Mouse (Mus musculus): ENCODE results near the gene Zic4. TPM values are rescaled to one million over a fixed set of nuclear protein-coding genes. Genes with fewer than 3 reads are reported as not detected.
A peak's percentile ranks its signal among the peaks of the same experiment; 100 is the strongest.

Gene Zic4
- total RNA-seq, 2 experiments from 2014 or later: 2.8 to 3.3 TPM

GRCm38 (mm10) chr9:91401471-91401870 is 39.3 kb downstream of the Zic4 start:
- no peak for TF ChIP-seq CTCF (conservative IDR thresholded peaks at IDR 0.05)
- Histone ChIP-seq H3K27ac (no peak overlapping the region), H3K4me3 (no peak overlapping the region)
- no peak for DNase-seq (ENCODE audit: low spot score in 2 of 2)

DNA sequence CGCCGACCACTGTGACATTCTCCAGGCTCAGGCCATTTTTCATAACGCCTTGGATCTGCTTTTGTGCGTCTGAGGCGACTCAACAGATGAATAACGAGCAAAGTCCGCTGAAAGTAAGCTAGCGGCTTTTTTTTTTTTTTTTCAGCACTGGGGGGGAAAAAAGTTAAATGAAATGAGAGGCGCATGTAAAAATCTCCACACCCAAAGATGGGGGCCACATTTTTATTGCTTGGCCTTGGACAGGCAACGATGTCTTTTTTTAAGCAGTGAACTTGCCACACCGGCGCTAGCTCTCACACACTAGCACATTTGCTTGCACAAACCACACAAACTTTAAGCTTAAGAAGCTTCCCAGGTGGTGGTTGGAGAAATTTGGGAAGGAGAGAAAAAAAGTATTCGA is 42.0 kb downstream of the Zic4 start:
- no peak for DNase-seq (ENCODE audit: low spot score in 2 of 2)
- Histone ChIP-seq H3K4me3 (no peak overlapping the region), H3K27ac (no peak overlapping the region)
- no peak for TF ChIP-seq CTCF (conservative IDR thresholded peaks at IDR 0.05)

GRCm38 (mm10) chr9:91404905-91405752 is 42.9 kb downstream of the Zic4 start:
- Histone ChIP-seq H3K4me3 (no peak overlapping the region), H3K27ac (no peak overlapping the region)
- TF ChIP-seq CTCF (conservative IDR thresholded peaks at IDR 0.05): no peak
- DNase-seq (ENCODE audit: low spot score in 2 of 2): no peak

DNA sequence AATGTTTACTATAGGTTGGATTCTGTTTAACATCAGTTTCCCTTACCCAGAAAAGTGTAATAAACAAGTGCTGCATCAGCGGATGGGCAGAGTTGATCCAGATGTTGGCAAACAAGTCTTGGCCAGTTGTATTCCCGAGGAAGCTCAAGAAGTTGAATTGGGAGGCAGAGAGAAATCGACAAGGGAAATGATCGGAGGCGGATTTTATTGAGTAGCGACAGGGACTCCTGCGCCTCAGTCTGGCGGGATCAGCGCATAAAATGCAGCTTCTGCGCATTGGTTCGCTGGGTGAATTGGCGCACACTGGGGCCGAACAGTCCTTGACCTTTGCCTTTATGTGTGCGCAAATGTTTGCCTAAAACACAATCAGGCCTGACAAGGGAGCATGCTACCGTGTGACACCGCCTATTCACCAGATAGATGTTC is 43.6 kb downstream of the Zic4 start:
- Histone ChIP-seq H3K27ac (0 out of 2 replicates have a peak overlapping the region, but pooled peaks have one; percentile 4), H3K4me3 (no peak overlapping the region)
- no peak for DNase-seq (ENCODE audit: low spot score in 2 of 2)
- no peak for TF ChIP-seq CTCF (conservative IDR thresholded peaks at IDR 0.05)

DNA sequence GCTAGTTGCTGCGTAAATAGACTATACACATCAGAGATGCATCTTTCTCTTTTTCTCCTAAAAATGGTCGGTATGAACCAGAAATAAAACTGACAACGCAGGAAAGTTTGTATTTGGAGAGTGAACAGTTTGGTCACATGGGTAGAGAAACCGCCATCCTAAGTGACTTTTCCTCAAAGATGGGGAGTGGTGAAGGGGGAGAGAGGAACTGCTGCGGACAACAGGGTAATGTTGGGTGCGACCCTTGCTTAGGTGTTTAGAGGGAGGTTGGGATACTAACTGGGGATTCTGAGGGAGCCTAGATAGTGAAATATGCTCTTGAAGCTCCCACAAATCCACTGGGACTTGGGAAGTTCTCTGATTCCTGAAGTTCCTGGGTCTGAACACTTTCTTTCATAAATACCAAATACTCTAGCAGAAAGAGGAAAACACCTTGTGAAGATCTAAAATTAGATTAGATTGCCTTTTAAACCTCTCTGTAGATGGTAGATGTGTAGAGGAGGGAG is 44.1 kb downstream of the Zic4 start:
- Histone ChIP-seq H3K4me3 (no peak overlapping the region), H3K27ac (0 out of 2 replicates have a peak overlapping the region, but pooled peaks have one; percentile 4)
- no peak for DNase-seq (ENCODE audit: low spot score in 2 of 2)
- TF ChIP-seq CTCF (conservative IDR thresholded peaks at IDR 0.05): no peak

GRCm38 (mm10) chr9:91409771-91410170 is 47.6 kb downstream of the Zic4 start:
- no peak for TF ChIP-seq CTCF (conservative IDR thresholded peaks at IDR 0.05)
- DNase-seq (ENCODE audit: low spot score in 2 of 2): no peak
- H3K27ac ChIP-seq: no peak overlapping the region
- no peak overlapping the region for H3K4me3 ChIP-seq

GRCm38 (mm10) chr9:91414007-91414661 is 51.9 kb downstream of the Zic4 start:
- TF ChIP-seq CTCF (conservative IDR thresholded peaks at IDR 0.05): no peak
- Histone ChIP-seq H3K27ac (no peak overlapping the region), H3K4me3 (no peak overlapping the region)
- no peak for DNase-seq (ENCODE audit: low spot score in 2 of 2)

- DNase-seq (ENCODE audit: low spot score in 2 of 2): no peak
- Histone ChIP-seq H3K4me3 (no peak overlapping the region), H3K27ac (no peak overlapping the region)
- TF ChIP-seq CTCF (conservative IDR thresholded peaks at IDR 0.05): no peak
These were observed 58.2 kb downstream of the Zic4 start for GRCm38 (mm10) chr9:91420441-91420840.

Other genes with a start within 250 kb of the Zic4 start
- gene Zic1, start 3.4 kb downstream of the Zic4 start, total RNA-seq (2021): 10 to 100 TPM; 12.1 to 18.4 TPM

All from layer of hippocampus, adult 2 months (tissue).